Mouse (Mus musculus) ES-E14 (cell line): ENCODE measurements at regions not wholly inside any gene's neighbourhood (a gene's known extent, or its start where the extent isn't known, plus 50 kb on each side); places are given as distances from the start of the nearest gene placed in this dataset.

Experiments used
- CHD2 ChIP-seq: IDR thresholded peaks from 2 replicates; pipeline ENCODE4 v1.6.1; 2014; ENCODE audit warnings: mild to moderate bottlenecking, low read depth, low read length, inconsistent platforms
- MAFK ChIP-seq: IDR thresholded peaks from 2 replicates; pipeline ENCODE4 v1.6.1; 2014; ENCODE audit warnings: mild to moderate bottlenecking, low read depth, low read length, inconsistent platforms; ENCODE audit not compliant: insufficient read depth

DNA sequence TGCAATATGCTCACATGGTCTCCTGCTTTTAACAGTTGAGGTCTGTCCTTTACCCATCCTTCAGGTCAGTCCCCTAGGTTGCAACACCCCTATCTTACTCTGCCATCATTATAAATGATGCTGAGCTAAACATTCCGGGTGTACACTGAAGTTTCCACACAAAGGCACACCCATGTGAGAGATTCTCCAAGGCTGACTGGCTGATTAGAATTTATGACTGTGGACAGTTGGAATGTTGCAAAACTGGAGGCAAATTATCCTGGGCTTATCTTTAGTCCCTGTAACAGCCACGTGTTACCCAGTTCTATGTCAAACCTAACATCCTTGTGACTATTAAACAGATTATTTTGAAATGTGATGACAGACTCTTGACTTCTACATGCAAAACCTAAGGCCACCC is 149.8 kb upstream of the Jmjd1c start:
- no peak for TF ChIP-seq CHD2
- no peak for TF ChIP-seq MAFK
